Mouse (Mus musculus) limb, embryonic 12.5 days (tissue): ENCODE data around the gene Gna14. TPM values are rescaled to one million over a fixed set of nuclear protein-coding genes. Genes with fewer than 3 reads are reported as not detected.

ENCODE experiments used
- ATAC-seq: fragments of 200-750 bp; cut with Nextera tagmentation; 2 replicates; pipeline ENCODE4 v1.8.0; 2017; ENCODE audit warnings: low read depth, moderate TSS enrichment; ENCODE audit not compliant: insufficient number of reproducible peaks, insufficient read depth, low FRiP score, low TSS enrichment
- H3K27ac ChIP-seq: fragments of 300-500 bp; sonication (generic); 2 replicates; pipeline ENCODE4 v1.5.1; 2016; ENCODE audit warnings: mild to moderate bottlenecking, moderate library complexity
- H3K27me3 ChIP-seq: fragments of 300-500 bp; sonication (generic); 2 replicates; pipeline ENCODE4 v1.6.1; 2016; ENCODE audit warnings: mild to moderate bottlenecking, moderate library complexity
- H3K36me3 ChIP-seq: fragments of 300-500 bp; sonication (generic); 2 replicates; pipeline ENCODE4 v1.6.1; 2016; ENCODE audit warnings: mild to moderate bottlenecking, moderate library complexity
- H3K4me1 ChIP-seq: fragments of 300-500 bp; sonication (generic); replicated peaks from 2 replicates; pipeline ENCODE4 v1.6.1; 2016
- H3K4me2 ChIP-seq: fragments of 300-500 bp; sonication (generic); 2 replicates; pipeline ENCODE4 v1.6.1; 2016; ENCODE audit warnings: mild to moderate bottlenecking, moderate library complexity
- H3K4me3 ChIP-seq: fragments of 300-500 bp; sonication (generic); replicated peaks from 2 replicates; pipeline ENCODE4 v1.5.1; 2016; ENCODE audit warnings: mild to moderate bottlenecking
- H3K9ac ChIP-seq: fragments of 300-500 bp; sonication (generic); replicated peaks from 2 replicates; pipeline ENCODE4 v1.6.1; 2016; ENCODE audit warnings: mild to moderate bottlenecking, moderate library complexity
- H3K9me3 ChIP-seq: fragments of 300-500 bp; sonication (generic); 2 replicates; pipeline ENCODE4 v1.6.1; 2016; ENCODE audit warnings: mild to moderate bottlenecking, moderate library complexity
- WGBS: fragments of 180-500 bp; shearing (Covaris S2); methylation state at CpG from one replicate; pipeline ENCODE4 v1.1.7; 2016; 5-methylcytosine and 5-hydroxymethylcytosine counted together
- polyA plus RNA-seq: library from polyadenylated mRNA; unstranded; fragments of >200 nt; fragmentation: Nextera tagmentation; extraction: Ambion mirVana; gene quantifications from 2 replicates; pipeline ENCODE4 v1.2.1, GENCODE M21; 2016

Gna14 gene
- polyA plus RNA-seq, 1 experiment from 2014 or later, result 0.30 TPM

DNA sequence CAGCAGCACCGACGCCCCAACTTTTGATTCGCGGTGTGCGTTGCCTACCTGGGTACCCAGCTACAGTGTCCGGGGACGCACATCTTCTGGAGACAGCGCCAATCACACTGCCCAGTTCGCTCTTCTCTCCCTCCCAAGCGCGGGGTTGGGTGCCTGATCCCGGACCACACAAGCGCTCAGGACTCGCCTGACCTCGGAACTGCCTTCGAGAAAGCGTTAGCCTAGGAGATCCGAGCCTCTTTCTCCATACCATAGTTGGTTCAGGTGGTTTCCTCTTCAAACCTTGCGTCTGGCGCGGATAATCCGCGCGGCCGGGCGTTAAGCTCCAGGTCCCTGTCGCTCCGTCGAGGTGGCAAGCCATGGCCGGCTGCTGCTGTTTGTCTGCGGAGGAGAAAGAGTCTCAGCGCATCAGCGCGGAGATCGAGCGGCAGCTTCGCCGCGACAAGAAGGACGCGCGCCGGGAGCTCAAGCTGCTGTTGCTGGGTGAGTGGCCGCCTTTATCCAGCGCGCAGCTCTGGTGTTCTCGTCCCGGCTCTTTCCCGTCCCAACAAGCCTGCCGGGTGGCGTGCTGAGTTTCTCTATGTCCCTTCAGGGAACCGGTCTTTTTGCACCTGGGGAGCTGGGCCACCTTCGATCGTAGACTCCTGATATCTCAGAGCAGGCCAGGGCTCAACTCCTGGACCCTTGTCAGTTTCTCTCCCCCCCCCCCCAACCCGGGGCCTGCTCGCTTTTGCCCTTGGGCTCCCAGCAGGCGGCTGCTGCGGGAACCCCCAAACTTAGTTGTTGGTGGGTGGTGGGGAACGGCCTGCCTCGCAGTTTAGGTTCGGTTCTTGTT lies 990 bp downstream of the Gna14 start:
- H3K4me3 ChIP-seq, result peak overlapping the region; percentile 42
- peak overlapping the region; percentile 78 for H3K4me2 ChIP-seq
- 2% methylated on average over 61 of the region's 61 CpGs for WGBS
- H3K27me3 ChIP-seq, result peaks cover 50% of the 10 kb centered on the region
- H3K9me3 ChIP-seq, result no peaks in the 10 kb centered on the region
- H3K36me3 ChIP-seq, result no peaks in the 10 kb centered on the region
- ATAC-seq, result no peak
- H3K4me1 ChIP-seq, result peaks cover 21% of the 10 kb centered on the region
- H3K9ac ChIP-seq, result peak overlapping the region; percentile 31; the same call in 1 of the 2 replicates
- no peak overlapping the region for H3K27ac ChIP-seq

DNA sequence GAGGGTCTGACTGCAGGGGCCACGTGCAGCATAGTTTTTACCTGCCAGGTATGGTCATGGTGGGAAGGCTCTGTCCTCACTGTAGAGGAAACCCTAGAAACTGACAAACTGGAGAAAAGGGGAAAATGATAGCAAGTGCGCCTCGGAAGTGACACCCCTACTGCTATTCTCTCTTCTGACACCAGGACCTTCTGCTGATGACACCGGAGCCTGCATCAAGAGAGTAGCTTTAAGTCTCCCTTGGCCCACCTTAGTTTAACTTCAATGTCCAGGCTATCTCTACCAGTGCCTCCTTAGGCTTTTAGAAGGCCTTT lies 1.6 kb downstream of the Gna14 start:
- Histone ChIP-seq H3K4me1 (peaks cover 21% of the 10 kb centered on the region), H3K4me3 (peak overlapping the region; percentile 42; the same call in 1 of the 2 replicates)
- 24% methylated on average over 4 of the region's 4 CpGs for WGBS

GRCm38 (mm10) chr19:16437906-16438305 lies 2.3 kb downstream of the Gna14 start:
- ATAC-seq, result no peak
- 52% methylated on average over 5 of the region's 5 CpGs for WGBS
- H3K4me3 ChIP-seq, result no peak overlapping the region

More for the DNA sequence above, 1.6 kb downstream of the Gna14 start:
- Histone ChIP-seq H3K27me3 (peaks cover 50% of the 10 kb centered on the region), H3K4me2 (peak overlapping the region; percentile 78), H3K27ac (no peak overlapping the region), H3K9ac (no peak overlapping the region), H3K9me3 (no peaks in the 10 kb centered on the region), H3K36me3 (no peaks in the 10 kb centered on the region)
- no peak for ATAC-seq

DNA sequence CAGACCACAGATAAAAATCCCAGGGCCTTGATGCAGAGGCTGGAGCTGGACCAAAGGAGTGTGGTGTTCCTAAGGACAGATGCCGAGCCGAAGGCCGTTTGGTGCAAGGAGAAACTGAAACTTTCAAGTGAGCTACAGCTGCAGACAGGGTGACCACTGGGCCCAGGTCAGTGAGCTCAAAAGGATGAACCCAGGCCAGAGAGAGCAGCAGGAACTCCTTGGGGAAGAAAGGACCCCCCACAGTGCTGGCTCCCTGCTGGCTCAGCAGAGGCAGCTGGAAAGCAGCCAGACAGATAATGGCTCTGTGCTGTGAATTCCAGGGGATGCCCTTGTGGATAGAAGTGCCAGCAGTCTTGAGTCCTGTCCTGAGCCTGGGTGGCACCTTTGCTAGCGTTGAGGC lies 3.7 kb downstream of the Gna14 start:
- H3K4me1 ChIP-seq, result peaks cover 21% of the 10 kb centered on the region

More at GRCm38 (mm10) chr19:16437906-16438305, 2.3 kb downstream of the Gna14 start:
- Histone ChIP-seq H3K4me2 (no peak overlapping the region), H3K4me1 (peaks cover 21% of the 10 kb centered on the region), H3K36me3 (no peaks in the 10 kb centered on the region), H3K27me3 (peaks cover 50% of the 10 kb centered on the region), H3K9me3 (no peaks in the 10 kb centered on the region), H3K27ac (no peak overlapping the region), H3K9ac (no peak overlapping the region)

GRCm38 (mm10) chr19:16439834-16440233 lies 4.3 kb downstream of the Gna14 start:
- Histone ChIP-seq H3K9me3 (no peaks in the 10 kb centered on the region), H3K27me3 (peaks cover 46% of the 10 kb centered on the region), H3K4me3 (no peak overlapping the region), H3K36me3 (no peaks in the 10 kb centered on the region), H3K4me2 (no peak overlapping the region), H3K9ac (no peak overlapping the region), H3K4me1 (peaks cover 21% of the 10 kb centered on the region), H3K27ac (no peak overlapping the region)
- WGBS, result 43% methylated on average over 13 of the region's 13 CpGs
- ATAC-seq, result no peak

More for the DNA sequence above, 3.7 kb downstream of the Gna14 start:
- Histone ChIP-seq H3K9ac (no peak overlapping the region), H3K27me3 (peaks cover 50% of the 10 kb centered on the region), H3K27ac (no peak overlapping the region), H3K9me3 (no peaks in the 10 kb centered on the region), H3K36me3 (no peaks in the 10 kb centered on the region), H3K4me2 (no peak overlapping the region), H3K4me3 (no peak overlapping the region)
- no peak; the same call in 1 of the 2 replicates for ATAC-seq
- WGBS, result 54% methylated on average over 4 of the region's 4 CpGs

DNA sequence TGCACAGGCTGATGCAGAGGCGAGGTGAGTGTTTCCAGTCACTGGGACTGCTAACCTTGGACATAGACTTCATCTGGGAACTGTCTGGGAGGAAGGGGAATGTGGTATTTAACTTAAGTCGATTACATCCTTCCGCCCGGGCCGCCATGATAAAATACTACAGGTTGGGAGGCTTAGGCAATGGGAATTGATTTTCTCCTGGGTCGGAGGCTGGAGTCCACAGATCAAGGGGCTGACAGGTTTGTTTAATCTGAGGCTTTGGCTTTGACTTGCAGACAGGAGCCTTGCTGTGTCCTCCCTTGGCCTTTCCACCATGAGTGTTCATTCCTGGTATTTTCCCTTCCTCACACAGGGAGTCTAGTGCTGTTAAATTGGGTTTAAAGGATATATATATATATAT lies 5.8 kb downstream of the Gna14 start:
- Histone ChIP-seq H3K27ac (no peak overlapping the region), H3K4me2 (no peak overlapping the region), H3K4me3 (no peak overlapping the region), H3K9ac (no peak overlapping the region), H3K36me3 (no peaks in the 10 kb centered on the region), H3K4me1 (peaks cover 7% of the 10 kb centered on the region), H3K27me3 (peaks cover 31% of the 10 kb centered on the region), H3K9me3 (no peaks in the 10 kb centered on the region)
- WGBS, result 89% methylated on average over 6 of the region's 6 CpGs
- ATAC-seq, result no peak

GRCm38 (mm10) chr19:16443335-16443734 lies 7.8 kb downstream of the Gna14 start:
- Histone ChIP-seq H3K4me3 (no peak overlapping the region), H3K9ac (no peak overlapping the region), H3K27me3 (peaks cover 11% of the 10 kb centered on the region), H3K9me3 (no peaks in the 10 kb centered on the region), H3K4me1 (no peaks in the 10 kb centered on the region; the same call in 1 of the 2 replicates), H3K36me3 (no peaks in the 10 kb centered on the region), H3K27ac (no peak overlapping the region), H3K4me2 (no peak overlapping the region)
- WGBS, result 83% methylated on average over 5 of the region's 5 CpGs
- no peak for ATAC-seq

- WGBS, result 93% methylated on average over 6 of the region's 6 CpGs
- no peak for ATAC-seq
- Histone ChIP-seq H3K27ac (no peak overlapping the region), H3K4me1 (no peaks in the 10 kb centered on the region), H3K4me2 (no peak overlapping the region), H3K27me3 (no peaks in the 10 kb centered on the region), H3K9ac (no peak overlapping the region), H3K4me3 (no peak overlapping the region), H3K36me3 (no peaks in the 10 kb centered on the region), H3K9me3 (no peaks in the 10 kb centered on the region)
Observed at GRCm38 (mm10) chr19:16446612-16447011, 11.1 kb downstream of the Gna14 start.

- 76% methylated on average over 6 of the region's 6 CpGs for WGBS
- H3K4me3 ChIP-seq, result no peak overlapping the region
- H3K27ac ChIP-seq, result no peak overlapping the region
- H3K4me2 ChIP-seq, result no peak overlapping the region
- ATAC-seq, result no peak
- H3K9ac ChIP-seq, result no peak overlapping the region
- no peaks in the 10 kb centered on the region for H3K9me3 ChIP-seq
- H3K36me3 ChIP-seq, result no peaks in the 10 kb centered on the region
- H3K4me1 ChIP-seq, result no peaks in the 10 kb centered on the region
- no peaks in the 10 kb centered on the region for H3K27me3 ChIP-seq
Observed at GRCm38 (mm10) chr19:16447832-16448621, 12.5 kb downstream of the Gna14 start.

DNA sequence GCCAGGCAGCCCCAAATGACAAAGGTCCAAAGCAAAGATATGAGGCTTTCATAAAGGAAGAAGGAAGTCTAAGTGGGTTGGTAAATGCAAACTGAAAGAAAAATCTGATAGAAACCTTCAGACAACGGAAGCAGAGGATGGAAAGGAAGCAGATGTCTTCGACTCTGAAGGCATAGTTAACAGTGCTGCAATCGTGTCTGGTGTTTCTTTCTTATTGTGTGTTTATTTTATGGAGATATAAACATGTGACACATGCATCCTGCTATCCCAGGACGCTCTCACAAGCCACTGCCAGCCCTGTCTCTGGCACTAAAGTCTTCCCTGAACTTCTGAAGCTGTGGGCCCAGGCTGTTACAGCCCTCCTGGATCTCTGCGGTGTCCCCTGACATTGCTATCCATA lies 13.2 kb downstream of the Gna14 start:
- Histone ChIP-seq H3K9me3 (no peaks in the 10 kb centered on the region), H3K27me3 (no peaks in the 10 kb centered on the region), H3K36me3 (no peaks in the 10 kb centered on the region), H3K4me3 (no peak overlapping the region), H3K27ac (no peak overlapping the region), H3K4me1 (no peaks in the 10 kb centered on the region), H3K9ac (no peak overlapping the region), H3K4me2 (no peak overlapping the region)
- WGBS, result 71% methylated on average over 5 of the region's 5 CpGs
- ATAC-seq, result no peak

DNA sequence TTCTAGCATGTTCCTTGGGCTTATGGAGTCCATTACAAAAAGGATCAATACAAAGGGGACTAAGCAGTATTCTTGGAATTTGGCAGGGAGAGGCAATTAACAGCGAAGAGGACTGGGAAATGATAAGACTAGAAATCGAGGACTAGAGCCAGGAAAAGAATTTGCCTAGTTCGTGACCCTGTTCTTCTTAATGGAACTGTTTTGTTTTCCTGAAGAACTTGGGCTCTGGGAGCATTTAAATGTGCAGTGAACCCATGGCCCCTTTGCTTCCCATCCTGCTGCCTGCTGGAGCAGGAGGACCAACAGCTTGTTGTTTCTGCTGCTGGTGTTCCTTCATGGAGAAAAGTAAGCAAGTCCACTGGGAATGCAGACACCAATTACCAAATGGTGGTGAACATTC lies 15.3 kb downstream of the Gna14 start:
- 78% methylated on average over 3 of the region's 3 CpGs for WGBS
- no peak overlapping the region for H3K9ac ChIP-seq
- H3K9me3 ChIP-seq, result peaks cover 2% of the 10 kb centered on the region; the same call in 1 of the 2 replicates
- H3K36me3 ChIP-seq, result no peaks in the 10 kb centered on the region
- no peaks in the 10 kb centered on the region for H3K4me1 ChIP-seq
- ATAC-seq, result no peak
- H3K27me3 ChIP-seq, result no peaks in the 10 kb centered on the region
- H3K27ac ChIP-seq, result no peak overlapping the region
- no peak overlapping the region for H3K4me3 ChIP-seq
- H3K4me2 ChIP-seq, result no peak overlapping the region
